Mouse (Mus musculus) cerebellum, adult 2 months (tissue): ENCODE data around the gene Plb1. TPM values are rescaled to one million over a fixed set of nuclear protein-coding genes. Genes with fewer than 3 reads are reported as not detected.

Experiments used
- DNase-seq, 2 experiments: peaks; one replicate each; pipeline ENCODE4 v3.0.0; 2021
- H3K27ac ChIP-seq: fragments of 200-500 bp; 2 replicates; pipeline ENCODE4 v1.5.1; 2012; ENCODE audit warnings: low read length, control low read depth, inconsistent platforms; ENCODE audit not compliant: insufficient read depth
- H3K27me3 ChIP-seq: fragments of 200-500 bp; 2 replicates; pipeline ENCODE4 v1.6.1; 2012; ENCODE audit warnings: inconsistent platforms, mild to moderate bottlenecking, low read length, moderate library complexity; ENCODE audit not compliant: control insufficient read depth, insufficient read depth
- H3K4me1 ChIP-seq: fragments of 200-500 bp; 2 replicates; pipeline ENCODE4 v1.6.1; 2011; ENCODE audit warnings: low read length; ENCODE audit not compliant: control insufficient read depth, insufficient read depth
- H3K4me3 ChIP-seq: fragments of 200-500 bp; replicated peaks from 2 replicates; pipeline ENCODE3; 2011; ENCODE audit warnings: mild to moderate bottlenecking, low read depth, low read length, control low read depth; ENCODE audit not compliant: insufficient read depth
- CTCF ChIP-seq: fragments of 200-500 bp; IDR thresholded peaks from 2 replicates; pipeline ENCODE4 v1.5.1; 2011; ENCODE audit warnings: low read depth, mild to moderate bottlenecking, control low read depth, low read length, moderate library complexity, borderline replicate concordance; ENCODE audit not compliant: insufficient read depth
- POLR2A ChIP-seq: fragments of 200-500 bp; IDR thresholded peaks from 2 replicates; pipeline ENCODE4 v1.6.1; 2011; ENCODE audit warnings: low read length, control low read depth, borderline replicate concordance; ENCODE audit not compliant: insufficient read depth
- WGBS: fragments of 180-500 bp; shearing (Covaris S2); methylation state at CpG from one replicate; pipeline ENCODE4 v1.1.7; 2018; 5-methylcytosine and 5-hydroxymethylcytosine counted together
- polyA plus RNA-seq: library from polyadenylated mRNA; depleted of rRNA; stranded (reverse); fragments of >200 nt; gene quantifications from 2 replicates; pipeline ENCODE4 v1.2.3, GENCODE M21; 2012; rRNA removed

Gene Plb1
- polyA plus RNA-seq, 1 experiment: 0.52 TPM

GRCm38 (mm10) chr5:32409747-32410146, 177.2 kb downstream of the Plb1 start:
- Histone ChIP-seq H3K4me1 (peaks cover 5% of the 10 kb centered on the region), H3K27me3 (no peaks in the 10 kb centered on the region), H3K27ac (no peak overlapping the region), H3K4me3 (no peak overlapping the region)
- TF ChIP-seq POLR2A (no peak), CTCF (no peak)
- DNase-seq: no peak
- 96% methylated on average over 2 of the region's 2 CpGs for WGBS

GRCm38 (mm10) chr5:32410954-32411688, 178.6 kb downstream of the Plb1 start:
- Histone ChIP-seq H3K27ac (no peak overlapping the region), H3K4me1 (peaks cover 5% of the 10 kb centered on the region), H3K27me3 (no peaks in the 10 kb centered on the region), H3K4me3 (no peak overlapping the region)
- DNase-seq: no peak
- TF ChIP-seq POLR2A: no peak
- no peak for TF ChIP-seq CTCF
- WGBS: 82% methylated on average over 3 of the region's 3 CpGs

GRCm38 (mm10) chr5:32412186-32412950, 179.9 kb downstream of the Plb1 start:
- peak in 1 of 2 experiments; percentile 28 for DNase-seq
- no peak for TF ChIP-seq POLR2A
- TF ChIP-seq CTCF: no peak
- Histone ChIP-seq H3K27ac (no peak overlapping the region), H3K4me3 (no peak overlapping the region), H3K4me1 (peaks cover 5% of the 10 kb centered on the region), H3K27me3 (no peaks in the 10 kb centered on the region)
- WGBS: 67% methylated on average over 1 of the region's 1 CpGs

GRCm38 (mm10) chr5:32413083-32413482, 180.6 kb downstream of the Plb1 start:
- WGBS: 65% methylated on average over 2 of the region's 2 CpGs
- no peak for DNase-seq
- TF ChIP-seq POLR2A (no peak), CTCF (no peak)
- H3K4me1 ChIP-seq: peaks cover 5% of the 10 kb centered on the region
- H3K27ac ChIP-seq: no peak overlapping the region
- H3K4me3 ChIP-seq: no peak overlapping the region
- H3K27me3 ChIP-seq: no peaks in the 10 kb centered on the region

GRCm38 (mm10) chr5:32413569-32413968, 181.1 kb downstream of the Plb1 start:
- TF ChIP-seq POLR2A (no peak), CTCF (no peak)
- H3K4me1 ChIP-seq: peaks cover 5% of the 10 kb centered on the region
- 81% methylated on average over 2 of the region's 2 CpGs for whole genome bisulfite sequencing
- DNase-seq: no peak
- no peak overlapping the region for H3K27ac ChIP-seq
- no peaks in the 10 kb centered on the region for H3K27me3 ChIP-seq
- H3K4me3 ChIP-seq: no peak overlapping the region

- no peak for DNase-seq
- WGBS: 83% methylated on average over 5 of the region's 5 CpGs
- Histone ChIP-seq H3K4me3 (no peak overlapping the region), H3K27ac (no peak overlapping the region), H3K27me3 (no peaks in the 10 kb centered on the region), H3K4me1 (peaks cover 5% of the 10 kb centered on the region)
- TF ChIP-seq POLR2A (no peak), CTCF (no peak)
Measured at GRCm38 (mm10) chr5:32414461-32414985, 182.0 kb downstream of the Plb1 start.

GRCm38 (mm10) chr5:32415554-32415953, 183.0 kb downstream of the Plb1 start:
- WGBS: 97% methylated on average over 6 of the region's 6 CpGs
- Histone ChIP-seq H3K4me3 (no peak overlapping the region), H3K27ac (no peak overlapping the region), H3K27me3 (no peaks in the 10 kb centered on the region), H3K4me1 (peaks cover 5% of the 10 kb centered on the region)
- no peak for DNase-seq
- TF ChIP-seq POLR2A: no peak
- no peak for TF ChIP-seq CTCF

Other genes with a start within 250 kb of the Plb1 start
- gene Fosl2, start 96.9 kb upstream of the Plb1 start, polyA plus RNA-seq: 2.8 and 3.5 TPM in 2 replicates
- gene Ppp1cb, start 226.1 kb downstream of the Plb1 start, polyA plus RNA-seq: 226 and 236 TPM in 2 replicates